Mouse (Mus musculus): ENCODE data around the gene Pde7b. TPM values are rescaled to one million over a fixed set of nuclear protein-coding genes. Genes with fewer than 3 reads are reported as not detected.

The Pde7b gene
- 5.0 and 5.7 TPM in 2 replicates for polyA plus RNA-seq (2015; fragmentation: Nextera tagmentation; extraction: Ambion mirVana)

GRCm38 (mm10) chr10:20724906-20725305 lies at the start of gene Pde7b:
Gene Pde7b (minus strand): TSS chr10:20725078.

Other genes starting within 250 kb of the Pde7b start
- gene Ahi1, start 227.5 kb upstream of the Pde7b start, polyA plus RNA-seq (2015; fragmentation: Nextera tagmentation; extraction: Ambion mirVana), result 145 and 166 TPM in 2 replicates